Mouse (Mus musculus): Measurements from ENCODE around the gene Smc1a.

- TF ChIP-seq CTCF (IDR thresholded peaks at IDR 0.05; ENCODE audit: low read depth) (no peak), EP300 (IDR thresholded peaks at IDR 0.05; ENCODE audit: low read depth) (no peak)
These were observed 81.3 kb downstream of the Smc1a start for GRCm38 (mm10) chrX:152097572-152097971.
